Mouse (Mus musculus): ENCODE data around the gene Lum. TPM values are rescaled to one million over a fixed set of nuclear protein-coding genes. Genes with fewer than 3 reads are reported as not detected.

Lum gene
- total and polyA plus RNA-seq, 2 experiments from 2014 or later: 4.9 to 7.8 TPM

- Histone ChIP-seq H3K27me3 (ENCODE audit: insufficient read depth, low read length) (no peaks in the 10 kb centered on the region), H3K9ac (replicated peaks; ENCODE audit: low read length, poor library complexity, severe bottlenecking) (no peak overlapping the region), H3K4me2 (ENCODE audit: low read depth, low read length, poor library complexity, severe bottlenecking) (no peak overlapping the region), H3K4me1 (ENCODE audit: insufficient read depth, low read length) (no peaks in the 10 kb centered on the region), H3K9me3 (ENCODE audit: low read length) (no peaks in the 10 kb centered on the region), H3K4me3 (ENCODE audit: low read depth, low read length) (no peak overlapping the region), H3K36me3 (ENCODE audit: insufficient read depth, low read length) (no peaks in the 10 kb centered on the region), H3K27ac (ENCODE audit: low read depth, low read length) (no peak overlapping the region)
- WGBS: 64% methylated on average over 8 of the region's 8 CpGs
- ATAC-seq (ENCODE audit: low FRiP score) (no peak), DNase-seq (ENCODE audit: low spot score) (no peak)
- 0 out of 2 replicates have a peak, but pooled peaks have one; percentile 11 for TF ChIP-seq CTCF (IDR thresholded peaks at IDR 0.05)
Measured at GRCm38 (mm10) chr10:97567489-97568135, 2.7 kb downstream of the Lum start.

- no peak for TF ChIP-seq CTCF (IDR thresholded peaks at IDR 0.05)
- no peak overlapping the region for H3K27ac ChIP-seq (ENCODE audit: low read depth, low read length)
- no peak for ATAC-seq (ENCODE audit: low FRiP score)
Measured at GRCm38 (mm10) chr10:97582543-97583231, 17.8 kb downstream of the Lum start.

GRCm38 (mm10) chr10:97584176-97584575 is 19.2 kb downstream of the Lum start:
- Histone ChIP-seq H3K9ac (replicated peaks; ENCODE audit: low read length, poor library complexity, severe bottlenecking) (no peak overlapping the region), H3K36me3 (ENCODE audit: insufficient read depth, low read length) (no peaks in the 10 kb centered on the region), H3K9me3 (ENCODE audit: low read length) (no peaks in the 10 kb centered on the region), H3K27ac (ENCODE audit: low read depth, low read length) (no peak overlapping the region), H3K4me3 (ENCODE audit: low read depth, low read length) (no peak overlapping the region), H3K4me1 (ENCODE audit: insufficient read depth, low read length) (no peaks in the 10 kb centered on the region), H3K27me3 (ENCODE audit: insufficient read depth, low read length) (no peaks in the 10 kb centered on the region), H3K4me2 (ENCODE audit: low read depth, low read length, poor library complexity, severe bottlenecking) (no peak overlapping the region)
- DNase-seq (ENCODE audit: low spot score) (no peak), ATAC-seq (ENCODE audit: low FRiP score) (no peak)
- no peak for TF ChIP-seq CTCF (IDR thresholded peaks at IDR 0.05)
- 53% methylated on average over 3 of the region's 3 CpGs for whole genome bisulfite sequencing

More at GRCm38 (mm10) chr10:97582543-97583231, 17.8 kb downstream of the Lum start:
- peak; percentile 38 for DNase-seq (ENCODE audit: low spot score)
- Histone ChIP-seq H3K27me3 (ENCODE audit: insufficient read depth, low read length) (no peaks in the 10 kb centered on the region), H3K9me3 (ENCODE audit: low read length) (no peaks in the 10 kb centered on the region), H3K36me3 (ENCODE audit: insufficient read depth, low read length) (no peaks in the 10 kb centered on the region), H3K4me3 (ENCODE audit: low read depth, low read length) (no peak overlapping the region), H3K9ac (replicated peaks; ENCODE audit: low read length, poor library complexity, severe bottlenecking) (no peak overlapping the region), H3K4me1 (ENCODE audit: insufficient read depth, low read length) (no peaks in the 10 kb centered on the region), H3K4me2 (ENCODE audit: low read depth, low read length, poor library complexity, severe bottlenecking) (no peak overlapping the region)
- 89% methylated on average over 4 of the region's 4 CpGs for WGBS

- WGBS: 88% methylated on average over 5 of the region's 5 CpGs
- DNase-seq (ENCODE audit: low spot score) (no peak), ATAC-seq (ENCODE audit: low FRiP score) (no peak)
- no peaks in the 10 kb centered on the region for H3K4me1 ChIP-seq (ENCODE audit: insufficient read depth, low read length)
- no peak overlapping the region for H3K27ac ChIP-seq (ENCODE audit: low read depth, low read length)
- H3K36me3 ChIP-seq (ENCODE audit: insufficient read depth, low read length): no peaks in the 10 kb centered on the region
- H3K27me3 ChIP-seq (ENCODE audit: insufficient read depth, low read length): no peaks in the 10 kb centered on the region
- no peaks in the 10 kb centered on the region for H3K9me3 ChIP-seq (ENCODE audit: low read length)
- H3K4me3 ChIP-seq (ENCODE audit: low read depth, low read length): no peak overlapping the region
- H3K9ac ChIP-seq (replicated peaks; ENCODE audit: low read length, poor library complexity, severe bottlenecking): no peak overlapping the region
- TF ChIP-seq CTCF (IDR thresholded peaks at IDR 0.05): no peak
- no peak overlapping the region for H3K4me2 ChIP-seq (ENCODE audit: low read depth, low read length, poor library complexity, severe bottlenecking)
Measured at GRCm38 (mm10) chr10:97587159-97587558, 22.2 kb downstream of the Lum start.

- DNase-seq (ENCODE audit: low spot score): no peak
- Histone ChIP-seq H3K27ac (ENCODE audit: low read depth, low read length) (no peak overlapping the region), H3K4me1 (ENCODE audit: insufficient read depth, low read length) (no peaks in the 10 kb centered on the region), H3K36me3 (ENCODE audit: insufficient read depth, low read length) (no peaks in the 10 kb centered on the region), H3K27me3 (ENCODE audit: insufficient read depth, low read length) (no peaks in the 10 kb centered on the region), H3K9me3 (ENCODE audit: low read length) (no peaks in the 10 kb centered on the region), H3K4me2 (ENCODE audit: low read depth, low read length, poor library complexity, severe bottlenecking) (no peak overlapping the region), H3K9ac (replicated peaks; ENCODE audit: low read length, poor library complexity, severe bottlenecking) (no peak overlapping the region), H3K4me3 (ENCODE audit: low read depth, low read length) (no peak overlapping the region)
- ATAC-seq (ENCODE audit: low FRiP score): no peak
- TF ChIP-seq CTCF (IDR thresholded peaks at IDR 0.05): no peak
- WGBS: 89% methylated on average over 6 of the region's 6 CpGs
Measured at GRCm38 (mm10) chr10:97589574-97589973, 24.6 kb downstream of the Lum start.

- no peak for DNase-seq (ENCODE audit: low spot score)
- Histone ChIP-seq H3K4me1 (ENCODE audit: insufficient read depth, low read length) (no peaks in the 10 kb centered on the region), H3K36me3 (ENCODE audit: insufficient read depth, low read length) (no peaks in the 10 kb centered on the region), H3K9me3 (ENCODE audit: low read length) (no peaks in the 10 kb centered on the region), H3K4me2 (ENCODE audit: low read depth, low read length, poor library complexity, severe bottlenecking) (no peak overlapping the region), H3K27ac (ENCODE audit: low read depth, low read length) (no peak overlapping the region), H3K9ac (replicated peaks; ENCODE audit: low read length, poor library complexity, severe bottlenecking) (no peak overlapping the region), H3K27me3 (ENCODE audit: insufficient read depth, low read length) (no peaks in the 10 kb centered on the region), H3K4me3 (ENCODE audit: low read depth, low read length) (no peak overlapping the region)
- 64% methylated on average over 3 of the region's 3 CpGs for WGBS
- TF ChIP-seq CTCF (IDR thresholded peaks at IDR 0.05): no peak
- ATAC-seq (ENCODE audit: low FRiP score): no peak
Measured at GRCm38 (mm10) chr10:97591036-97591435, 26.1 kb downstream of the Lum start.

Measured in midbrain, postnatal 0 days (tissue).